Mouse (Mus musculus): ENCODE data around the gene Spint1. TPM values are rescaled to one million over a fixed set of nuclear protein-coding genes. Genes with fewer than 3 reads are reported as not detected.

Gene Spint1
- 0.26 TPM for polyA plus RNA-seq (2014; fragmentation: Illumina TruSeq; extraction: RNeasy Lipid Tissue Mini Kit (QIAGEN cat#74804); ENCODE audit: low read depth, low replicate concordance)

DNA sequence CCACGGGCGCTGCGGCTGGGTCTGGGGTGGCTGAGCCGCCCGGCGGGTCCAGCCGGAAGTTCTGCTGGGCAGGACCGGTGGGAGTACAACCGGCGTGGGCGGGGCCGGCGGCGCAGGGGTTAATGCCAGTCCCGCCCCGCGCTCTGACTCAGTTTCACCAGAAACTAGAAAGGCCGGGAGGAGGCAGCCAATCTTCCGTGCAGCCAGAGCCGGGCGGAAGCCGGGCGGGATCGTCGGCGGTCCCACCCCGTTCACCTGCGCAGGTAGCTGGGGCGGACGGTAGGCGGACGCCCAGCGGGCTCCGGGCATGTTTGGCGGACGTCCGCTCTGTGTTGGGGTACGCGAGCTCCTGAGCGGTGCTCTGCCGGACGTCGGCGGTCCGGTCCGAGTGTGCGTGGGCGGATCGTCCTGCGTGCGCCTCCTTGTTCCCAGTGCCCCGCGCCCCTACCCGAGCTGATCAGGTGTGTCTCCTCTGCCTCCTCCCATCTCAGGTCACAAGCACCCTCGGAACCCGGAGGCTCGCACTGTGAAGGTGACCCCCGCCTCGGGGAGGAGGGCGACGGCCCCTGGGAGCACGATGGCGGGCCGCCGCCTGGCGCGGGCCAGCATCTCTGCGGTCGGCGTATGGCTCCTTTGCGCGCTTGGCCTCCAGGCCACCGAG lies at the start of gene Spint1:
Gene Spint1 (plus strand): TSS at position 153 of the 661 bp plus-strand sequence.

DNA sequence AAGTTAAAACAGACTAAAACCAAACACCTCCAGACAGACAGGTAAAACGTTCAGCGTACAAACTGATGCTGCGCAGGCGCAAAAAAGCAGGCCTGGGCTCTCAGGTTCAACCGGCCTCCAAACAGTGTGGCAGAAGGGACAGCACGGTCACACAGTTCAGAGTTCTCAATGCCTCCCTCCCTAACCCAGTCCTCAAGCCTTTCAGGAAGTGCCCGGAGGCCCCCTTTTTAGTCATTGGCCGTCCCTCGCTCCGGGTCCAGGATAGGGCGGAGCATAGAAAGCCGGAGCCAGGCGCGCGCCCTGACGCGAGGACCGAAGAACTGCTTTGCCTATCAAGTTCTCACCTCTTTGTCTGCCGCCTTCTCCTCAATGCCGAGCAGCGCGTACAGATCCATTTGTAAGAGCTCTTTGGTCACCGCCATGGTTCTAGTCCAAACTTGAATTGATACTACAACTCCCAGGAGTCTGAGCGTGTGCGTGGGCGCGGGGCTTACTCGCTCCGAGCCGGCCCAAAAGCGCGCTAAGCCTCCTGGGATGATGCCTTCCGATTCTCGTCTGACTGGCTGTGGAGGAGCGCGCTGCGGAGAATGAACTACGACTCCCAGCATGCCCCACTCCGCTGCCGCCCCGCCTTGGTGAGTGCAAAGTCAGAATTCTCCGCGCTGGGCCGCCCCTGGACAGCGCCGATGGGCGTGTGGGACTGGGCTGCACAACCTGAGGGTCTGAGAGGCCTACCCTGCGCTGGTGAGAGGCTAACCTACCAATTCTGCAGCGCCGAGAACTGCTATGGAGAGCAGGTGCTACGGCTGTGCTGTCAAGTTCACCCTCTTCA lies 28.6 kb upstream of the Spint1 start, which contains the start of the genes Zfyve19 and Dnajc17:
Gene Zfyve19 (plus strand): TSS at position 274 of the 832 bp plus-strand sequence.
Gene Dnajc17 (minus strand): TSS at position 452 of the 832 bp plus-strand sequence.

DNA sequence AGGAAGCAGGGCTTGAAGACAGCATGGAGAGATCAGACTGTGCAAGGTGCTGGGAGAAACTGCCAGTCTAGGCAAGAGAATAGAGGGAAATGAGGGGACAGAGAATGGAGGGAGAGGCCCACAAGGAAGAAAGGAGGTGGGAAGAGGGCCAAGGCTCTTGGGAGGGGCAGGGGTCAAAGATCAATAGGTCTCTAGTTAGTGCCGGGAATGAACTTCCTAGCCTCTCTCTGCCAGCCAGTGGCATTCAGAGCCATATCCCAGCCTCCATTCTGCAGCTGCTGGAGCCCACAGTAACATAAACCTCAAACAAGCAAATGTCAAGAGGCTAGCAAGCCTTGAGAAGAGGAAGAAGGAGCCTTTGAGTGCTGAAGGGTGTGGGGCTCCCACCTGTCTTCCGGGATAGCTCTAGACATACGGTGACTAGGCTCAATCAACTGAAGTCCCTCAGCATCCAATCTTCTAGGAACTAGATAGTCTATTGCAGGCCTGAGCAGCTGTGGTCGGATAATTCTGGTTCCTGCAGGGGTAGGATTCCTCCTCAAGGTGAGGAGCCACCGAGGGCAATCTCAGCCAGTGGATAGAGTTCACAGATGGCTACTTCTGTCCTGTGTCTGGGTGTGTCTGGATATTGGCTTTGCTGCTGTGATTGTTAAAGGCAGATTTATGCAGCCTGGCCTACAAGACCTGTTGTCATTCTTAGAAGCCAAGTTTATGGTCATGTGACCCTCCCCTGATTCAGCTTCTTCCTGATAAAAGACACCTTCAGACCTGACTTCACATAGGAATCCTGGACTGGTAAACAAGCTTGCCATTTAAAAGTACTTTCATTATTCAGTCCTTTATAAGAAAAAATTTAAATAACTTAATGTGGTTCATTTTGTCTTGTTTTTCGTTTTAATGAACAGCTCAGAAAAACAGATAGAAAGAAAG lies 7.1 kb upstream of the Spint1 start, which contains the start of gene Ppp1r14d:
Gene Ppp1r14d (minus strand): TSS at position 132 of the 930 bp plus-strand sequence.

DNA sequence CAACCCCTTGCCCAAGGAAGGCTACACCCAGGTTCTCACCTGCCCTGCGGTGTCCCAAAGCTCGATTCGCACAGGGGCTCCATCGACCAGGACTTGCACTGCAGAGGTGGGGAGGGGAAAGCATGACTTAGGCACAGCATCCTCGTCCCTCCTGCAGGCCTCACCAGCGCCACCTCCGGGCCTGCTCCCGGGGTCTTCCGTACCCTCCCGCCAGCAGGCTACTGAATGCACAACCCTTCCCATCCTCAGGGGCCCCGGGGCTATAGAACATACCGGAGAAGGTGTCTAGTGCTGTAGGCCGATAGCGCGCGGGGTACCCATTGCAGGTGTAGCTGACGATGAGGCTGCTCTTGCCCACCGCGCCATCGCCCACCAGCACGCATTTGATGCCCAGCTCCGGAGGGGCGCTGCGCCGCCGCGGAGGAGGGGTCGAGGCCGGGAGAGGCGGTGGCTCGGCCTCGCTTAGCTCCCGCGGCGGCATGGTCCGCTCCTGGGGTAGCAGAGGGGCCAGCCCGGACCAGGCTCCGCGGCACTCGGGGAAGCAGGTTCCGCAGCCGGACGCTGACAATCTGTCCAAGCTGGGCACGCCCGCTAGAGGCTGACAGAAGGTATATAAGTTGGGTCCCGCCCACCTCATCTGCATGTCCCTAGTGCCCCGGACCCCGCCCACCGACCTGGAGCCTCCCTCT lies 33.6 kb downstream of the Spint1 start, which contains the start of gene Rhov:
Gene Rhov (minus strand): TSS at position 630 of the 689 bp plus-strand sequence.

DNA sequence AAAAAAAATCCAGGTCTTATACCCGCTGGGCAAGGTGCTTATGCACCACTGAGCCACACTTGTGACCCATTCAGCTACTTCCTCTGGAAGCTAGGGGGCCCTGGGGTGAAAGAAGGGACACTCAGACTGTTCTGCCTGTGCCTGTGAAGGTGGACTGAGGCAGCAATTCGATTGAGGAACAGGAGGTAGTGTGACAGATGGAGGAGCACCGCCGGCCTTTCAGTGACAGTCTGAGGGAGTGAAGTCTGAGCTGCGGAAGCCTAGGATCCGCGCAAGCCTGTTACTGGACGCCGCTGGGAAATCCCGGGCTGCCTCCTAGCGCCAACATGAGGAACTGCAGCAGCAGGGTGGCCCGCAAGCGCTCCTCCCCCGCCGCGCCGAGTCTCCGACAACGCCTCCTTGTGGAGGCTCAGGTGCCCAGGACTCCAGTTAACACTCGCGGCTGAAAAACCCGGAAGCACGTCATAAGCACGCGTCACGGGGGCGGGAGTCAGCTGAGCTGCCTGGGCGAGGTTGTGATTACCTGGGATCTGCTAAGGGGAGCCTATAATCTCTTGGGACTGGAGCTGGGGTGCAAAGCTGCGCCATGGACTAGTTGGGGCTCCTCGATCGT lies 51.2 kb downstream of the Spint1 start, which contains the start of gene Vps18:
Gene Vps18 (plus strand): TSS at position 471 of the 613 bp plus-strand sequence.

Other genes with a start within 250 kb of the Spint1 start
- 4.5 TPM for gene Ccdc32, start 208.0 kb upstream of the Spint1 start, polyA plus RNA-seq (2014; fragmentation: Illumina TruSeq; extraction: RNeasy Lipid Tissue Mini Kit (QIAGEN cat#74804); ENCODE audit: low read depth, low replicate concordance)
- gene Rpusd2, start 202.6 kb upstream of the Spint1 start, polyA plus RNA-seq (2014; fragmentation: Illumina TruSeq; extraction: RNeasy Lipid Tissue Mini Kit (QIAGEN cat#74804); ENCODE audit: low read depth, low replicate concordance) = 1.0 TPM
- gene Knl1, start 190.2 kb upstream of the Spint1 start, polyA plus RNA-seq (2014; fragmentation: Illumina TruSeq; extraction: RNeasy Lipid Tissue Mini Kit (QIAGEN cat#74804); ENCODE audit: low read depth, low replicate concordance) = 0.08 TPM
- 0.32 TPM for gene Rad51, start 124.6 kb upstream of the Spint1 start, polyA plus RNA-seq (2014; fragmentation: Illumina TruSeq; extraction: RNeasy Lipid Tissue Mini Kit (QIAGEN cat#74804); ENCODE audit: low read depth, low replicate concordance)
- gene Rmdn3, start 80.3 kb upstream of the Spint1 start, polyA plus RNA-seq (2014; fragmentation: Illumina TruSeq; extraction: RNeasy Lipid Tissue Mini Kit (QIAGEN cat#74804); ENCODE audit: low read depth, low replicate concordance) = 39.8 TPM
- gene Gchfr, start 69.6 kb upstream of the Spint1 start, polyA plus RNA-seq (2014; fragmentation: Illumina TruSeq; extraction: RNeasy Lipid Tissue Mini Kit (QIAGEN cat#74804); ENCODE audit: low read depth, low replicate concordance) = 9.4 TPM
- gene Gm14137, start 62.9 kb upstream of the Spint1 start, polyA plus RNA-seq (2014; fragmentation: Illumina TruSeq; extraction: RNeasy Lipid Tissue Mini Kit (QIAGEN cat#74804); ENCODE audit: low read depth, low replicate concordance) = not detected
- gene Zfyve19, start 28.7 kb upstream of the Spint1 start, polyA plus RNA-seq (2014; fragmentation: Illumina TruSeq; extraction: RNeasy Lipid Tissue Mini Kit (QIAGEN cat#74804); ENCODE audit: low read depth, low replicate concordance) = 3.6 TPM
- gene Dnajc17, start 28.6 kb upstream of the Spint1 start, polyA plus RNA-seq (2014; fragmentation: Illumina TruSeq; extraction: RNeasy Lipid Tissue Mini Kit (QIAGEN cat#74804); ENCODE audit: low read depth, low replicate concordance) = 1.9 TPM
- not detected for gene Ppp1r14d, start 7.5 kb upstream of the Spint1 start, polyA plus RNA-seq (2014; fragmentation: Illumina TruSeq; extraction: RNeasy Lipid Tissue Mini Kit (QIAGEN cat#74804); ENCODE audit: low read depth, low replicate concordance)
- gene Rhov, start 33.9 kb downstream of the Spint1 start, polyA plus RNA-seq (2014; fragmentation: Illumina TruSeq; extraction: RNeasy Lipid Tissue Mini Kit (QIAGEN cat#74804); ENCODE audit: low read depth, low replicate concordance) = not detected
- gene Vps18, start 51.4 kb downstream of the Spint1 start, polyA plus RNA-seq (2014; fragmentation: Illumina TruSeq; extraction: RNeasy Lipid Tissue Mini Kit (QIAGEN cat#74804); ENCODE audit: low read depth, low replicate concordance) = 0.08 TPM
- 0.19 TPM for gene Dll4, start 88.4 kb downstream of the Spint1 start, polyA plus RNA-seq (2014; fragmentation: Illumina TruSeq; extraction: RNeasy Lipid Tissue Mini Kit (QIAGEN cat#74804); ENCODE audit: low read depth, low replicate concordance)
- 0.72 TPM for gene Chac1, start 113.9 kb downstream of the Spint1 start, polyA plus RNA-seq (2014; fragmentation: Illumina TruSeq; extraction: RNeasy Lipid Tissue Mini Kit (QIAGEN cat#74804); ENCODE audit: low read depth, low replicate concordance)
- 5.5 TPM for gene Ino80, start 240.3 kb downstream of the Spint1 start, polyA plus RNA-seq (2014; fragmentation: Illumina TruSeq; extraction: RNeasy Lipid Tissue Mini Kit (QIAGEN cat#74804); ENCODE audit: low read depth, low replicate concordance)